Mouse (Mus musculus): ENCODE measurements around the gene Gnpnat1. TPM values are rescaled to one million over a fixed set of nuclear protein-coding genes. Genes with fewer than 3 reads are reported as not detected.
"Not testable (repeated sequence)": the region's sequence is repeated elsewhere in the genome, so short reads cannot be mapped to it uniquely, and the experiment has no call there.

The Gnpnat1 gene
- polyA plus RNA-seq (2015; fragmentation: Nextera tagmentation; extraction: Ambion mirVana): 29.2 and 30.6 TPM in 2 replicates

DNA sequence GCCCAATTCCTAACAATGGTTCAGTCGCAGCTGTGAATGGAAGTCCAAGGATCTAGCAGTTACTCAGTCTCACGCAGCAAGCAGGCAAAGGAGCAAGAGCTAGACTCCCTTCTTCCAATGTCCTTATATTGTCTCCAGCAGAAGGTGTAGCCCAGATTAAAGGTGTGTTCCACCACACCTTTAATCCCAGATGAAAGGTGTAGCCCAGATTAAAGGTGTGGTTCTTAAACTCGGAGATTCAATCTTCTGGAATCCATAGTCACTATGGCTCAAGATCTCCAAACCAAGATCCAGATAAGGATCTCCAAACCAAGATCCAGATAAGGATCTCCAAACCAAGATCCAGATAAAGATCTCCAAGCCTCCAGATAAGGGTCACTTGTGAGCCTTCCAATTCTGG is at the start of gene Gnpnat1:
Gene Gnpnat1, minus strand, starts transcription at position 101 of the 400 bp plus-strand sequence.
- ATAC-seq; H3K9me3 ChIP-seq; H3K4me1 ChIP-seq (replicated peaks); H3K27me3 ChIP-seq; H3K36me3 ChIP-seq; H3K9ac ChIP-seq (replicated peaks); H3K27ac ChIP-seq; H3K4me3 ChIP-seq (replicated peaks); H3K4me2 ChIP-seq (replicated peaks): not testable (repeated sequence)
- 80% methylated on average over 1 of the region's 3 CpGs for WGBS

DNA sequence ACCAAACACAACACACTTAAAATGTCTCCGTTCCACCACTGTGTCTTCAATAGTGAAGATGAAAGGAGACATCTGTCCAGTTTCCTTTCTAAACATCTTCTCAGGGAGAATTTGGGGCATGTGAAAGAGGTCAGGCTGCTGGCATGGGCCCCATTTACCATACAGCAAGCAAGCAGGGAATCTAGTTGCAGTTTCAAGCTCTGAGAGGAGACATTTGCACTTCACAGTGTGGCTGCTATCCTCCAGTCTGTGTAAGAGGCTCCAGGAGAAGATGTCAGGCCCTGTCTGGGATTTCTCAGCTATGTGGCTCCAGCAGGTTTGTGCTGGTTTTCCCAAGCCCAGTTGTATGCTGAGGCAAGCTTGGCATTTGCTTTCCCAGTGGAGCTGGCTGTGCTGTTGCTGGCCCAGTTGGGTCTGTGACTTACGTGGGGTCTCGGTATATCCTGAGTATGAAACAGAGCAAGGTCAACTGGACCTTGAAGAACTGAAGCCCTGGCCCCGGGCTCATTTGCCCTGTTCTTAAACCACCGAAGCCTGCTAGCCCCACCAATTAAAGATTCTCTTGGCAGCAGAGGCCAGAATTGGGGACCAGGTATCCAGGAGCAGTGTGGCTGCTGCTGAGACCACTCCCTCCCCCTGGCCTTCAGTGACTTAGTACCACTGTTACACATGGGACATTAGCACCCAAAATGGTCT is 49.0 kb upstream of the Gnpnat1 start:
- Histone ChIP-seq H3K4me3 (replicated peaks) (no peak overlapping the region), H3K4me2 (replicated peaks) (no peak overlapping the region), H3K27me3 (no peaks in the 10 kb centered on the region), H3K4me1 (replicated peaks) (peaks cover 34% of the 10 kb centered on the region), H3K27ac (no peak overlapping the region), H3K9me3 (no peaks in the 10 kb centered on the region), H3K36me3 (peaks cover 4% of the 10 kb centered on the region; the same call in 1 of the 2 replicates), H3K9ac (replicated peaks) (no peak overlapping the region)
- WGBS: 77% methylated on average over 5 of the region's 5 CpGs
- ATAC-seq: no peak

DNA sequence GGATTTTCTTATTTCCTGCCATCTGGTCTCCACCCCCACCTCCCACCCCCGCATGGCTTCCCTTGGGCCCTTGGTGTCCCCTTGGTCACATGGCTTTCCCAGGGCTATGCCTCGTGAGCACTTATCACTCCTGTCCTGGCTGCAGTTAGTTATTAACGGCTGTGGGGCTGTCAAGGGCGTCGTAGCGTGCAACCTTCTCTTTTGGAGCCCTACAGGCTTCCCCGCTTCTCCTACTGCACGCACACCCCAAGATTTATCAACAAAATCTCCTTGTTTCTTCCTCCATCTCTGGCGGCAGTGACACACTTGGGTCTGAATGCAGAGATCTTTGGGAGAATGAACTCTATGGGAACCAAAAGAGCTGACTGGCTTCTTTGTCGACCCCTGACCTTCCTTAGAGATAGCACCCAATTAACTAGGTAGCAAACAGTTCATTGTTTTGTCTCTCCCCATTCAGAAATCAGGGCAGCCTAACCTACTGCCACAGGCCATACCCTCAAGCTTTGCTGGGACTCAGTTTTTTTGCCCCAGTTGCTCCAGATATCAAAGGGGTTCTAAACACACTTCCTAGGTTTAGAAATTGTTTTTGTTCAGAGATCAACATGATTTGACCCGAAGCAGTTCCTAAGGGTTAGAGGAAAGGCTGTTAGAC is 48.3 kb upstream of the Gnpnat1 start:
- Histone ChIP-seq H3K27ac (no peak overlapping the region), H3K4me3 (replicated peaks) (no peak overlapping the region), H3K9ac (replicated peaks) (no peak overlapping the region), H3K36me3 (no peaks in the 10 kb centered on the region), H3K9me3 (no peaks in the 10 kb centered on the region), H3K4me1 (replicated peaks) (peaks cover 34% of the 10 kb centered on the region), H3K4me2 (replicated peaks) (no peak overlapping the region), H3K27me3 (no peaks in the 10 kb centered on the region)
- no peak for ATAC-seq
- WGBS: 43% methylated on average over 11 of the region's 11 CpGs

DNA sequence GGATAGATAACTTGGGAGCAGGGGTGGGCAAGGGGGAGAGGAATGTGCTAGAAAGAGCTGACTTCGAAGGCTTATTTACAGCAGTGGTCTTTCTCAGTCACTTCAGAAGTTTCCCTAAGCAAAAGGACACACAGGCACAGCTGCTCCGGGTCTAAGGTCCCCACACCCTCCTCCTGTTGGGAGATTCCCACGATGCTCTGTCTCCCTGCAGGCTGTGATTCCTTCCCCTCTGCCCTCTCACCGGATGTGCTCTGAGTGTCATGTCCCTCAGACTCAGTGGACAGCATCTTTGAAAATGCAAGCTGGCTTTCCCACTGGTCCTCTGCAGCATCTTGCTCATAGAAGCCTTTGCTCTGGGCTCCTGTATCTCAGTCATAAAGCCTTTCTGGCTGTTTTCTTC is 47.4 kb upstream of the Gnpnat1 start:
- Histone ChIP-seq H3K27me3 (no peaks in the 10 kb centered on the region), H3K9ac (replicated peaks) (no peak overlapping the region), H3K9me3 (no peaks in the 10 kb centered on the region), H3K4me1 (replicated peaks) (peaks cover 34% of the 10 kb centered on the region), H3K27ac (no peak overlapping the region), H3K4me3 (replicated peaks) (no peak overlapping the region), H3K36me3 (no peaks in the 10 kb centered on the region), H3K4me2 (replicated peaks) (no peak overlapping the region)
- ATAC-seq: no peak
- 67% methylated on average over 4 of the region's 4 CpGs for WGBS

DNA sequence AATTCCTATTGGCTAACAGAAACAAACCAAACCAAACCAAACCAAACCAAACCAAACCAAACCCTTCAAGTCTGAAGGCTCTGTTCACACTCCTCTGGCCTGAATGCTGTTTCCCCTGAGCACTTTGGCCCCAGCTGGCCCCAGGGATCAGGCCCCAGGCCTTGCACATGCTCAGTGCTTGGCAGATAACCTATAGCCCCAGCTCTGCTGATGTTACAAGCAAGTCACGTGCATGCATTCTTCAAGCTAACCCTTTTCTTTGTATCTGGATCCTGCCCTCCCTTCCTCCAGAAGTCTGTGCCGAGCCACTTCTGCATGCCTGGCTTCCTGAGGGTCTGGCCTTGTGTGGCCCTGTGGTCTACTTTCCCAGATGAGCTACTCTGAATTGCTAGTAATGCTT is 46.4 kb upstream of the Gnpnat1 start:
- Histone ChIP-seq H3K27me3 (no peaks in the 10 kb centered on the region), H3K4me3 (replicated peaks) (no peak overlapping the region), H3K4me1 (replicated peaks) (peaks cover 27% of the 10 kb centered on the region), H3K36me3 (no peaks in the 10 kb centered on the region), H3K4me2 (replicated peaks) (no peak overlapping the region), H3K9me3 (no peaks in the 10 kb centered on the region), H3K9ac (replicated peaks) (no peak overlapping the region), H3K27ac (no peak overlapping the region)
- WGBS: 18% methylated on average over 2 of the region's 2 CpGs
- peak; percentile 43; the same call in 1 of the 2 replicates for ATAC-seq

DNA sequence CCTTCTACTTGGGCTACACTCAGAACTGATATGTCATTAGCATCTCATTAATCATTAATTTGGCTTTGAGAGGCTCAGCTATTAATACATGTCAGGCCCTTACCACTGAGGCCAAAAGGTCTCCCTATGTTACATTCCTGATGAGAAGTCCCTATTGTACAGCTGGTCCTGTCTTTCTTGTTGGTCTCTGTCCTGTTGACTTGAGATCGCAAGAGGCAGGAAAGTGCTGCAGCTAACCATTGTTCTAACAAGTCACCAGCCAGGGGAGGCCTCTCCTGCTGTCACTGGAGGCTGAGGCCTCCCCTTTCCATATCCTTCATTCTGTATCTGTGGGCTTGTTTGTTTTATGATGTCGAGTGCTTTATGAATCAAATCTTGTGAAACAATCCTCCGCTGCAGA is 42.1 kb upstream of the Gnpnat1 start:
- H3K9ac ChIP-seq (replicated peaks): no peak overlapping the region
- 78% methylated on average over 3 of the region's 3 CpGs for WGBS
- H3K4me2 ChIP-seq (replicated peaks): no peak overlapping the region
- ATAC-seq: no peak
- no peaks in the 10 kb centered on the region for H3K27me3 ChIP-seq
- 0 out of 2 replicates have a peak, but pooled peaks cover 4% of the 10 kb centered on the region for H3K4me1 ChIP-seq (replicated peaks)
- H3K4me3 ChIP-seq (replicated peaks): no peak overlapping the region
- H3K27ac ChIP-seq: no peak overlapping the region
- H3K36me3 ChIP-seq: no peaks in the 10 kb centered on the region
- H3K9me3 ChIP-seq: no peaks in the 10 kb centered on the region

DNA sequence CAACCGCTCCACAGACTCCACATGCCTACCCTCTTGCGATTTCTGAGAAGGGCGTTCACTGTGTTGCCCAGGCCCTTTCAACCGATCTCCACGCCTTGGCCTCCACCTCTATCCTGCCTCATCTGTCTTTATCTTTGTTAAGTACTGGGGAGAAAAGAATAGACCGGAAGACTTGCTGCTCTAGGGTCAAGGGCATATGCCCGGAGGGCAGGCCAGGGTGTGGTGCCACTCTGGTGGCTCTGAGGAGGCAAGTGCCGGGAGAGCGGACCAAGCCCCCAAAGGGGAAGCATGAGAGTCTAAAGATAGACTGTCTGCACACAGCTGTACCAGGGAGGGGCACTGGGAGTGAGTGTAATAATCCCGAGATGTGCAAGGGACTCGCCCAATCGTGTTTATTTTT is 40.7 kb upstream of the Gnpnat1 start:
- no peak overlapping the region for H3K4me2 ChIP-seq (replicated peaks)
- ATAC-seq: no peak
- H3K9me3 ChIP-seq: no peaks in the 10 kb centered on the region
- H3K9ac ChIP-seq (replicated peaks): no peak overlapping the region
- H3K27ac ChIP-seq: no peak overlapping the region
- H3K27me3 ChIP-seq: no peaks in the 10 kb centered on the region
- no peak overlapping the region for H3K4me3 ChIP-seq (replicated peaks)
- no peaks in the 10 kb centered on the region for H3K36me3 ChIP-seq
- H3K4me1 ChIP-seq (replicated peaks): no peaks in the 10 kb centered on the region
- WGBS: 75% methylated on average over 12 of the region's 12 CpGs

DNA sequence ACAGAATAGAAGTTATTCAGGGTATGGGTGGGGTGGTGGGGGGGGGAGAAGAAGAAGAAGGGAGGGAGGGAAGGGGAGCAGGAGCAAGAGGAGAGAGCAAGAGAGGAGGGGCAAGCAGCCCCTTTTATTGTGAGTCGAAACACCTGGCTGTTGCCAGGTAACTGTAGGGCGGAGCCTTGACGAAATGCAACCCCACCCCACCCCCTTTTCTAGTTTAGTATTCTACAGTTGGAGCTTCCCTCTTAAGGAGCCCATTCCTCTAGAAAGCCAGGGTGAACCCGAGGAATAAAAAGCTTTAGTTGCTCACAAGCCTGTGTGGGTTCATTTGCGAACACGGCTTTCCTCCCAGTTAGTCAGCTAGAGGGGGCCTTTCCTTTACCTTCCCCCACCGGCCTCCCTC is 40.2 kb upstream of the Gnpnat1 start:
- Histone ChIP-seq H3K36me3 (no peaks in the 10 kb centered on the region), H3K9me3 (no peaks in the 10 kb centered on the region), H3K27ac (no peak overlapping the region), H3K4me2 (replicated peaks) (no peak overlapping the region), H3K9ac (replicated peaks) (no peak overlapping the region), H3K27me3 (no peaks in the 10 kb centered on the region), H3K4me3 (replicated peaks) (no peak overlapping the region), H3K4me1 (replicated peaks) (no peaks in the 10 kb centered on the region)
- WGBS: 56% methylated on average over 7 of the region's 7 CpGs
- ATAC-seq: no peak

DNA sequence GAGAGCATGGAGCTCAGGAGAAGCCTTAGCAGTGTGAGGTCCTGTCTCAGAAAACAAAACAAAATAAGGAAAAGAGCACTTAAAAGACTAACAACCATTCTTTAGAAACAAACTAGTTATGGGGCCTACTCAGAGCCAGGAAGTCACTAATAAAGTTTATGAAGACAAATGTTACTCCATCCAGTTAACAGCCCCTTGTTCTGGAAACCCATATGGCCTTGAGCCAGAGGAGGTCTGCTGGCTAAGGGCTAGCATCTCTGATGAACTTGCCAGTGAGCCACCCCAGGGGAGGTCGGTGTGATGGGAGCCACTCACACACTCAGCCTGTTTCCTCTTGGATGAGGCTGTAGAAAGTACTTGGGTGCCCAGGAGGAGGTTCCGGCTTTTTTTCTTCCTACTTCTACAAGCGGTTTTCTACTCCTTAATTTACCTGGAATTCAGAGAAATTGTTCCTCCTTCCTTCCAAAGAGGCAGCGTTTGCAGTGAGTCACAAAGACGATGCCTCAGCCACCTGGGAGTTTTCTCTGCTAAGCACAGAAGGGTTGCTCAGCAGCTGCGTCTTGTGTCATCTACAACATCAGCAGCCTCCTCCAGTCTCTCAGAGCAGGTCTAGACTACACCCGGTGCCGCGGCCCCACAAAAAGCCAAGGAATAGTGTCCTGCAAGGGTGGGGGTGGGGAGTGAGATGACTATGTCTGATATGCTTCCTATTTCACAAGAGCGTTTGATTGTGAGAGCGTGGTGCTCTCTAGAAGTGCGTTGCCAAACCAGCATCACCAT is 38.3 kb upstream of the Gnpnat1 start:
- Histone ChIP-seq H3K4me1 (replicated peaks) (no peaks in the 10 kb centered on the region), H3K9me3 (no peaks in the 10 kb centered on the region), H3K9ac (replicated peaks) (no peak overlapping the region), H3K27me3 (no peaks in the 10 kb centered on the region), H3K4me3 (replicated peaks) (no peak overlapping the region), H3K27ac (no peak overlapping the region), H3K4me2 (replicated peaks) (no peak overlapping the region), H3K36me3 (no peaks in the 10 kb centered on the region)
- 80% methylated on average over 12 of the region's 12 CpGs for WGBS
- ATAC-seq: no peak

DNA sequence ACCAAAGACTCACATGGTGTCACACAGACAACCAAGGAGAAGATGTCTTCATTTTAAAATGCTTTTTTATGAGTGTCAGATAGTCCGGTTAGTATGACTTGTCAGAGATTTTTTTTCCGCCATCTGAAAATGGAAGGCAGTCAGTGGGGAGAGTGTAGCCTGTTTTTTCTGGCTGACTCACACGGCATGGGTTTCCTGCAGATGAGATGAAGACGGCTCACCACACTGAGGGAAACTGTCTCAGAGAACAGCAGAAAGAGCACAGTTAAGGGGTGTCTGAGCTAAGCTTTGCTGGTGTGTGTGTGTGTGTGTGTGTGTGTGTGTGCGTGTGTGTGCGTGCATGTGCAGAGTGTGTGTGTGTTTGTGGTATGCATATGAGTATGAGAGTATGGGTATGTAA is 36.6 kb upstream of the Gnpnat1 start:
- ATAC-seq: no peak
- Histone ChIP-seq H3K27ac (no peak overlapping the region), H3K9ac (replicated peaks) (no peak overlapping the region), H3K4me3 (replicated peaks) (no peak overlapping the region), H3K27me3 (no peaks in the 10 kb centered on the region), H3K9me3 (no peaks in the 10 kb centered on the region), H3K4me1 (replicated peaks) (no peaks in the 10 kb centered on the region), H3K36me3 (no peaks in the 10 kb centered on the region), H3K4me2 (replicated peaks) (no peak overlapping the region)
- WGBS: 83% methylated on average over 6 of the region's 6 CpGs

DNA sequence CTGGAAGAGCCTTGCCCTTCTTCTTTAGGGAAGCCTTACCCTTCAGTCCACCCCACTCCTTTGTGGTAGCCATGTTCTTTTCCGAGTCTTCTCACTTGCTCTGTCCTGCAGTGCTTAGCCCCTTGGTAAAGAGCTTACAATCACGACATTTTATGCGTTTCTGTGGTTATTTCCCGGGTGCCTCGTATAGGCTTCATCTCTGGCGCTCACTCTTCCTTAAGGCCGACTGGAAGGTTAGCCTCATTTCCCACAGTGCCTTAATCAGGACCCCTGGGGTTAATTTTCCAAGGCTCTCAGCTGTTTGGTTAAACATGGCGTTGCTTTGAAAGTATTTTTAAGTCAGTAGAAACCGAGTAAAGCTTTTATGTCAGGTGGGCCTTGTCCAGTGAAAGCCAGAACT is 34.7 kb upstream of the Gnpnat1 start:
- no peak overlapping the region for H3K4me3 ChIP-seq (replicated peaks)
- no peak overlapping the region for H3K9ac ChIP-seq (replicated peaks)
- H3K27ac ChIP-seq: no peak overlapping the region
- H3K9me3 ChIP-seq: no peaks in the 10 kb centered on the region
- H3K4me1 ChIP-seq (replicated peaks): no peaks in the 10 kb centered on the region
- H3K36me3 ChIP-seq: no peaks in the 10 kb centered on the region
- no peak overlapping the region for H3K4me2 ChIP-seq (replicated peaks)
- no peak for ATAC-seq
- WGBS: 72% methylated on average over 9 of the region's 9 CpGs
- no peaks in the 10 kb centered on the region for H3K27me3 ChIP-seq

DNA sequence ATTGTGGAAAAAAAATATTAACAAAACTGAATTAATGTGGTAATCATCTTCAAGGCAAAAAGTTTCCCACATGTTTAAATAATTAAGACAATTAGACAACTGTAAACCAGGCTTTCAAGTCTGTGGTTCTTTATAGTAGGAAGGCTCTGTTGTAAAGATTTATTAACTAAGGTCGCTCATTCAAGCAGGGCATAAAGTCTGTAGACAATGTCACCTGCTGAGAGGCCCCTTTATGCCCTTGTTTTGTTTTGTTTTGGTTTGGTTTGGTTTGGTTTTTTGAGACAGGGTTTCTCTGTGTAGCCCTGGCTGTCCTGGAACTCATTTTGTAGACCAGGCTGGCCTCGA is 34.2 kb upstream of the Gnpnat1 start:
- H3K9ac ChIP-seq (replicated peaks): no peak overlapping the region
- no peak overlapping the region for H3K27ac ChIP-seq
- WGBS: 84% methylated on average over 2 of the region's 2 CpGs
- no peaks in the 10 kb centered on the region for H3K9me3 ChIP-seq
- no peak overlapping the region for H3K4me2 ChIP-seq (replicated peaks)
- no peaks in the 10 kb centered on the region for H3K27me3 ChIP-seq
- no peaks in the 10 kb centered on the region for H3K36me3 ChIP-seq
- no peak for ATAC-seq
- H3K4me3 ChIP-seq (replicated peaks): no peak overlapping the region
- no peaks in the 10 kb centered on the region for H3K4me1 ChIP-seq (replicated peaks)
